Mouse (Mus musculus): ENCODE data around the gene Zfp319. TPM values are rescaled to one million over a fixed set of nuclear protein-coding genes. Genes with fewer than 3 reads are reported as not detected.
A peak's percentile ranks its signal among the peaks of the same experiment; 100 is the strongest.

Gene Zfp319
- polyA plus RNA-seq, 1 experiment from 2014 or later: 11.3 TPM

GRCm38 (mm10) chr8:95348811-95349630 lies 17.3 kb upstream of the Zfp319 start:
- WGBS: 67% methylated on average over 19 of the region's 19 CpGs
- no peak overlapping the region for H3K4me2 ChIP-seq
- no peak overlapping the region for H3K27ac ChIP-seq
- H3K36me3 ChIP-seq: peaks cover 18% of the 10 kb centered on the region
- peaks cover 46% of the 10 kb centered on the region for H3K27me3 ChIP-seq
- H3K9me3 ChIP-seq: no peaks in the 10 kb centered on the region
- H3K4me3 ChIP-seq (replicated peaks): no peak overlapping the region
- H3K4me1 ChIP-seq (replicated peaks): peaks cover 19% of the 10 kb centered on the region
- no peak for ATAC-seq (ENCODE audit: insufficient number of reproducible peaks, insufficient read depth, low FRiP score, low TSS enrichment, low read depth)
- H3K9ac ChIP-seq (replicated peaks): no peak overlapping the region

GRCm38 (mm10) chr8:95348356-95348755 lies 16.6 kb upstream of the Zfp319 start:
- Histone ChIP-seq H3K27me3 (peaks cover 40% of the 10 kb centered on the region), H3K9ac (replicated peaks) (no peak overlapping the region), H3K36me3 (peaks cover 25% of the 10 kb centered on the region), H3K4me1 (replicated peaks) (peaks cover 12% of the 10 kb centered on the region), H3K9me3 (no peaks in the 10 kb centered on the region), H3K27ac (no peak overlapping the region), H3K4me2 (no peak overlapping the region), H3K4me3 (replicated peaks) (no peak overlapping the region)
- ATAC-seq (ENCODE audit: insufficient number of reproducible peaks, insufficient read depth, low FRiP score, low TSS enrichment, low read depth): no peak
- WGBS: 84% methylated on average over 2 of the region's 2 CpGs

- peak; percentile 47; the same call in 1 of the 2 replicates for ATAC-seq (ENCODE audit: insufficient number of reproducible peaks, insufficient read depth, low FRiP score, low TSS enrichment, low read depth)
- no peak overlapping the region for H3K4me3 ChIP-seq (replicated peaks)
- peaks cover 37% of the 10 kb centered on the region for H3K27me3 ChIP-seq
- no peak overlapping the region for H3K4me2 ChIP-seq
- peaks cover 9% of the 10 kb centered on the region for H3K4me1 ChIP-seq (replicated peaks)
- peaks cover 36% of the 10 kb centered on the region for H3K36me3 ChIP-seq
- 12% methylated on average over 8 of the region's 8 CpGs for WGBS
- no peak overlapping the region for H3K27ac ChIP-seq
- H3K9ac ChIP-seq (replicated peaks): no peak overlapping the region
- no peaks in the 10 kb centered on the region for H3K9me3 ChIP-seq
These were observed 15.1 kb upstream of the Zfp319 start for GRCm38 (mm10) chr8:95346643-95347545.

GRCm38 (mm10) chr8:95344668-95345067 lies 12.9 kb upstream of the Zfp319 start:
- WGBS: 81% methylated on average over 6 of the region's 6 CpGs
- no peak overlapping the region for H3K4me2 ChIP-seq
- H3K27ac ChIP-seq: no peak overlapping the region
- H3K36me3 ChIP-seq: peaks cover 52% of the 10 kb centered on the region
- peaks cover 19% of the 10 kb centered on the region for H3K27me3 ChIP-seq
- H3K9me3 ChIP-seq: no peaks in the 10 kb centered on the region
- H3K9ac ChIP-seq (replicated peaks): no peak overlapping the region
- H3K4me3 ChIP-seq (replicated peaks): no peak overlapping the region
- H3K4me1 ChIP-seq (replicated peaks): no peaks in the 10 kb centered on the region
- no peak for ATAC-seq (ENCODE audit: insufficient number of reproducible peaks, insufficient read depth, low FRiP score, low TSS enrichment, low read depth)

GRCm38 (mm10) chr8:95341721-95342120 lies 10.0 kb upstream of the Zfp319 start:
- ATAC-seq (ENCODE audit: insufficient number of reproducible peaks, insufficient read depth, low FRiP score, low TSS enrichment, low read depth): no peak
- no peak overlapping the region for H3K4me2 ChIP-seq
- no peak overlapping the region for H3K9ac ChIP-seq (replicated peaks)
- no peaks in the 10 kb centered on the region for H3K9me3 ChIP-seq
- no peak overlapping the region for H3K4me3 ChIP-seq (replicated peaks)
- no peaks in the 10 kb centered on the region for H3K4me1 ChIP-seq (replicated peaks)
- no peaks in the 10 kb centered on the region for H3K27me3 ChIP-seq
- peaks cover 78% of the 10 kb centered on the region for H3K36me3 ChIP-seq
- no peak overlapping the region for H3K27ac ChIP-seq
- WGBS: 74% methylated on average over 5 of the region's 5 CpGs

GRCm38 (mm10) chr8:95336363-95336762 lies 4.6 kb upstream of the Zfp319 start:
- peaks cover 57% of the 10 kb centered on the region for H3K36me3 ChIP-seq
- H3K4me2 ChIP-seq: no peak overlapping the region
- no peaks in the 10 kb centered on the region for H3K9me3 ChIP-seq
- H3K9ac ChIP-seq (replicated peaks): no peak overlapping the region
- H3K4me1 ChIP-seq (replicated peaks): no peaks in the 10 kb centered on the region
- no peaks in the 10 kb centered on the region for H3K27me3 ChIP-seq
- H3K4me3 ChIP-seq (replicated peaks): no peak overlapping the region
- no peak overlapping the region for H3K27ac ChIP-seq
- no peak for ATAC-seq (ENCODE audit: insufficient number of reproducible peaks, insufficient read depth, low FRiP score, low TSS enrichment, low read depth)

GRCm38 (mm10) chr8:95335706-95336105 lies 4.0 kb upstream of the Zfp319 start:
- no peak overlapping the region for H3K4me2 ChIP-seq
- ATAC-seq (ENCODE audit: insufficient number of reproducible peaks, insufficient read depth, low FRiP score, low TSS enrichment, low read depth): no peak
- no peak overlapping the region for H3K9ac ChIP-seq (replicated peaks)
- H3K4me3 ChIP-seq (replicated peaks): no peak overlapping the region
- 97% methylated on average over 1 of the region's 1 CpGs for WGBS
- H3K36me3 ChIP-seq: peaks cover 55% of the 10 kb centered on the region
- H3K27ac ChIP-seq: no peak overlapping the region
- H3K9me3 ChIP-seq: no peaks in the 10 kb centered on the region
- H3K4me1 ChIP-seq (replicated peaks): peaks cover 1% of the 10 kb centered on the region
- no peaks in the 10 kb centered on the region for H3K27me3 ChIP-seq

GRCm38 (mm10) chr8:95332437-95333199 lies 868 bp upstream of the Zfp319 start:
- ATAC-seq (ENCODE audit: insufficient number of reproducible peaks, insufficient read depth, low FRiP score, low TSS enrichment, low read depth): peak; percentile 44; the same call in 1 of the 2 replicates
- H3K9me3 ChIP-seq: no peaks in the 10 kb centered on the region
- H3K36me3 ChIP-seq: peaks cover 50% of the 10 kb centered on the region
- H3K4me3 ChIP-seq (replicated peaks): peak overlapping the region; percentile 90
- peak overlapping the region; percentile 71 for H3K4me2 ChIP-seq
- no peaks in the 10 kb centered on the region for H3K27me3 ChIP-seq
- WGBS: 28% methylated on average over 21 of the region's 21 CpGs
- H3K9ac ChIP-seq (replicated peaks): peak overlapping the region; percentile 92; the same call in 1 of the 2 replicates
- peaks cover 15% of the 10 kb centered on the region for H3K4me1 ChIP-seq (replicated peaks)
- peak overlapping the region; percentile 98 for H3K27ac ChIP-seq

- no peaks in the 10 kb centered on the region for H3K27me3 ChIP-seq
- peak; percentile 17 for ATAC-seq (ENCODE audit: insufficient number of reproducible peaks, insufficient read depth, low FRiP score, low TSS enrichment, low read depth)
- H3K4me3 ChIP-seq (replicated peaks): peak overlapping the region; percentile 90
- peak overlapping the region; percentile 92 for H3K9ac ChIP-seq (replicated peaks)
- no peaks in the 10 kb centered on the region for H3K9me3 ChIP-seq
- peak overlapping the region; percentile 98 for H3K27ac ChIP-seq
- H3K4me2 ChIP-seq: peak overlapping the region; percentile 71
- peaks cover 56% of the 10 kb centered on the region for H3K36me3 ChIP-seq
- WGBS: 0% methylated on average over 34 of the region's 38 CpGs
- peaks cover 18% of the 10 kb centered on the region for H3K4me1 ChIP-seq (replicated peaks)
These were observed 512 bp downstream of the Zfp319 start for GRCm38 (mm10) chr8:95331156-95331719.

- H3K27me3 ChIP-seq: no peaks in the 10 kb centered on the region
- peak overlapping the region; percentile 90 for H3K4me3 ChIP-seq (replicated peaks)
- no peak overlapping the region for H3K27ac ChIP-seq
- H3K4me1 ChIP-seq (replicated peaks): peaks cover 18% of the 10 kb centered on the region
- H3K36me3 ChIP-seq: peaks cover 64% of the 10 kb centered on the region
- no peak for ATAC-seq (ENCODE audit: insufficient number of reproducible peaks, insufficient read depth, low FRiP score, low TSS enrichment, low read depth)
- no peaks in the 10 kb centered on the region for H3K9me3 ChIP-seq
- WGBS: 88% methylated on average over 1 of the region's 1 CpGs
- H3K4me2 ChIP-seq: peak overlapping the region; percentile 71
- H3K9ac ChIP-seq (replicated peaks): peak overlapping the region; percentile 92
These were observed 1.4 kb downstream of the Zfp319 start for GRCm38 (mm10) chr8:95330367-95330766.
